Mouse (Mus musculus) MEL (cell line): ENCODE data around the gene 4930505A04Rik. TPM values are rescaled to one million over a fixed set of nuclear protein-coding genes. Genes with fewer than 3 reads are reported as not detected.

ENCODE experiments used
- DNase-seq: peaks from one replicate; pipeline ENCODE4 v3.0.0; 2011; ENCODE audit warnings: low read depth, low spot score
- H3K27ac ChIP-seq: 2 replicates; pipeline ENCODE4 v1.5.1; 2012; ENCODE audit warnings: low read depth, mild to moderate bottlenecking, control low read depth, low read length, moderate library complexity; ENCODE audit not compliant: control insufficient read depth
- H3K27me3 ChIP-seq, 2 experiments: fragments of 150-350 bp in 1 of 2; sonication (generic) in 1 of 2; 2 replicates each; pipeline ENCODE4 v1.6.1; 2012; ENCODE audit warnings: low read length in 2 of 2, mild to moderate bottlenecking in 2 of 2, improper control_type of control experiment in 1 of 2, moderate library complexity in 1 of 2; ENCODE audit not compliant: insufficient read depth in 2 of 2, control insufficient read depth in 1 of 2
- H3K36me3 ChIP-seq, 2 experiments: 2 replicates each; pipeline ENCODE4 v1.6.1; 2012 to 2014; ENCODE audit warnings: low read length in 2 of 2, improper control_type of control experiment in 1 of 2, inconsistent platforms in 1 of 2, mild to moderate bottlenecking in 1 of 2; ENCODE audit not compliant: insufficient read depth in 2 of 2, control insufficient read depth in 1 of 2
- H3K4me1 ChIP-seq, 2 experiments: fragments of 150-350 bp in 1 of 2; sonication (generic) in 1 of 2; 2 replicates each; pipeline ENCODE4 v1.6.1; 2012; ENCODE audit warnings: low read length in 2 of 2, improper control_type of control experiment in 1 of 2, mild to moderate bottlenecking in 1 of 2; ENCODE audit not compliant: insufficient read depth in 2 of 2, control insufficient read depth in 1 of 2
- H3K4me3 ChIP-seq, 2 experiments: fragments of 150-350 bp in 1 of 2; sonication (generic) in 1 of 2; 2 replicates each; pipeline ENCODE4 v1.5.1; 2012; ENCODE audit warnings: low read depth in 2 of 2, low read length in 2 of 2, mild to moderate bottlenecking in 2 of 2, moderate library complexity in 2 of 2, control low read depth in 1 of 2, improper control_type of control experiment in 1 of 2; ENCODE audit not compliant: control insufficient read depth in 1 of 2, insufficient read depth in 1 of 2
- H3K79me2 ChIP-seq: 2 replicates; pipeline ENCODE4 v1.6.1; 2012; ENCODE audit warnings: mild to moderate bottlenecking, low read length, moderate library complexity; ENCODE audit not compliant: control insufficient read depth, poor library complexity, insufficient read depth
- H3K9ac ChIP-seq: 2 replicates; pipeline ENCODE4 v1.6.1; 2012; ENCODE audit warnings: low read depth, mild to moderate bottlenecking, control low read depth, low read length, moderate library complexity; ENCODE audit not compliant: control insufficient read depth, poor library complexity, severe bottlenecking
- H3K9me3 ChIP-seq: fragments of 150-350 bp; sonication (generic); replicated peaks from 2 replicates; pipeline ENCODE4 v1.6.1; 2012; ENCODE audit warnings: mild to moderate bottlenecking, low read length, improper control_type of control experiment, moderate library complexity; ENCODE audit not compliant: insufficient read depth
- ELF1 ChIP-seq: IDR thresholded peaks from 2 replicates; pipeline ENCODE4 v1.6.1; 2014; ENCODE audit warnings: low read depth, mild to moderate bottlenecking, inconsistent platforms, low read length, improper control_type of control experiment, moderate library complexity
- RAD21 ChIP-seq: IDR thresholded peaks from 2 replicates; pipeline ENCODE4 v1.6.1; 2011; ENCODE audit warnings: mild to moderate bottlenecking, low read depth, low read length, improper control_type of control experiment
- polyA plus RNA-seq, 2 experiments: library from polyadenylated mRNA; stranded (reverse) in 1 of 2; unstranded in 1 of 2; fragments of >175 nt in 1 of 2; fragments of >200 nt in 1 of 2; gene quantifications; 2 replicates each; pipeline versions ENCODE4 v1.2.1 to v1.2.4; 2012; ENCODE audit warnings: low replicate concordance in 2 of 2, low read depth in 1 of 2; ENCODE audit not compliant: insufficient read length in 2 of 2, insufficient read depth in 1 of 2, missing spikeins in 1 of 2
- total RNA-seq: library from RNA; depleted of rRNA; stranded (reverse); fragments of 300-350 nt; gene quantifications from 2 replicates; pipeline ENCODE4 v1.2.3, GENCODE M21; 2012; rRNA removed

Gene 4930505A04Rik
- total and polyA plus RNA-seq, 3 experiments = not detected

DNA sequence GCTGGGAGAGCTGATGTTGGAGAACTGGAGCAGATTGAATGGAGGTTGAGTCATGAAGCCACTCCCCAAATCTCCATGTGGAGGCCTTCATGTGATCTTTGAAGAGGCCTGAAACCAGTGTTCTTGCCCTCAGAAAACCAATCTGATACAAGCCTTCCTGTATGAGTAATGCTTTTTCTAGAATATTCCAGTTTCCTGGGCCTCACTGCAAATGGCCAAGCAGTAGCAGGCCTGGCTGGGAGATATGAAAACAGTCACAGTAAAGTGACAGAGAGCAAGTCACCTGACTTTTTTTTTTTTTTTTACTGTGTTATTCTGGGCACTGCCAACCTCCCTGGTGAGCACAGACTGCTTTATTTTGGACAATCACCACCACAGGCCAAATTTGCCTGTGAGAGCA, 88.6 kb downstream of the 4930505A04Rik start:
- Histone ChIP-seq H3K27me3 (no peaks in the 10 kb centered on the region; a peak in 1 of 4 replicates), H3K27ac (no peak overlapping the region), H3K9me3 (no peaks in the 10 kb centered on the region), H3K9ac (no peak overlapping the region), H3K4me1 (no peaks in the 10 kb centered on the region), H3K36me3 (no peaks in the 10 kb centered on the region), H3K4me3 (no peak overlapping the region), H3K79me2 (no peaks in the 10 kb centered on the region)
- TF ChIP-seq RAD21 (no peak), ELF1 (no peak)
- DNase-seq = no peak

Other genes starting within 250 kb of the 4930505A04Rik start
- 14.6 and 20.0 TPM in 2 replicates for gene Sptbn1, start 203.7 kb downstream of the 4930505A04Rik start, total RNA-seq
- gene Sptbn1, start 203.7 kb downstream of the 4930505A04Rik start, polyA plus RNA-seq = 10 to 100 TPM in 1 of 2 experiments, not detected in 1; 20.2 TPM
- 23.1 and 29.0 TPM in 2 replicates for gene Acyp2, start 177.8 kb upstream of the 4930505A04Rik start, total RNA-seq
- 1 to 10 TPM in 1 of 2 experiments, not detected in 1; 7.9 TPM for gene Acyp2, start 177.8 kb upstream of the 4930505A04Rik start, polyA plus RNA-seq